Mouse (Mus musculus): ENCODE results near the gene Gm49394.

Gm49394 gene

DNA sequence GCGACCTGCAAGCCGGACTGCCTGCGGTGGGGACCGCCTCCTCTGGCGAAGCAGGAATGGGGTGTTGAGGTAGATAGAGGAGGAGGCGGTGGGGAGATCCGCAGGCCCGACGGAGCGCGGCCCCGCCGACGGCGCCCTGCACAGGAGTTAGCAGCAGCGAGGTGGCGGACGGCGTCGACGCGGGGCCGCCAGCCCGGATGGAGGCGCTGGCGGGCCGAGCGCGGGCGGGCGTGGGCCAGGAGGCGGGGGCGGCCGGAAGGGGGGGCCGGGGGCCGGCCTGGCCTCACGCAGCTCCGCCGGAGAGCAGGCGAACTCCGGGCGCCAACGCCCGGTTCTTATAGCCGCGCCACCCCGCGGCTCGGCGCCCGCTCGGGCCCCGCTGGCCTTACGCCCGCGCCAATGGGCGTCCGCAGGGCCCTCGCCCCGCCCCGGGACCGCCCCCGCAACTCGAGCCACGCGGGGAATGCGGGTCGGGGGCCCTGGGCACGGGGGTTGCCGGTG is 10.5 kb downstream of the Gm49394 start:
- in situ Hi-C loops (cut with MboI, MseI), result no loop called here

- in situ Hi-C loops (cut with MboI, MseI), result no loop called here
Observed at GRCm38 (mm10) chr7:142658681-142659180, 11.0 kb downstream of the Gm49394 start.

- in situ Hi-C loops (cut with MboI, MseI), result no loop called here
Observed at GRCm38 (mm10) chr7:142657821-142658614, 11.7 kb downstream of the Gm49394 start.

- in situ Hi-C loops (cut with MboI, MseI), result no loop called here
Observed at GRCm38 (mm10) chr7:142657341-142657791, 12.4 kb downstream of the Gm49394 start.

- in situ Hi-C loops (cut with MboI, MseI), result no loop called here
Observed at GRCm38 (mm10) chr7:142656055-142656454, 13.7 kb downstream of the Gm49394 start.

- in situ Hi-C loops (cut with MboI, MseI), result no loop called here
Observed at GRCm38 (mm10) chr7:142655633-142656032, 14.1 kb downstream of the Gm49394 start.

GRCm38 (mm10) chr7:142653726-142654125 is 16.0 kb downstream of the Gm49394 start:
- in situ Hi-C loops (cut with MboI, MseI), result no loop called here

GRCm38 (mm10) chr7:142646676-142647075 is 23.1 kb downstream of the Gm49394 start:
- in situ Hi-C loops (cut with MboI, MseI), result no loop called here

DNA sequence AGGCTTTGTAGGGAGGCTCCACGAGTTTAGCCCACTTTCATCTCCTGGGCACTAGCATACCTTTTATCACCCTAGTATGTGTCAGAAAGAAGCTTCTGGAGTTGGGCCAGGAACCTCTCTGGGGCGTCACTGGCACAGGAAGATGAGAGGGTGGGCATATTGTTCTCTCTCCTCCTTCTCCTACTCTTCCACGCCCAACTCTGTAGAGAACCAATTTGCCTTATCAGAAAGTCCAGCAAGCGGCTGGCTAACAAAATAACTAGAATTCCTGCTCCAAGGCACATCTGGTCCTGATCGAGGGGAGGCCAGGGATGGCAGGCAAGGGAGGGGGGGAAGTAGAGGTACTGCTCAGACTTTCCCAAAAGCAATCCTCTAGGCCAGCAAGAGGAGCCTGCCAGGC is 24.7 kb downstream of the Gm49394 start:
- in situ Hi-C loops (cut with MboI, MseI), result no loop called here

GRCm38 (mm10) chr7:142636178-142636577 is 33.6 kb downstream of the Gm49394 start:
- in situ Hi-C loops (cut with MboI, MseI), result no loop called here

GRCm38 (mm10) chr7:142630691-142631090 is 39.1 kb downstream of the Gm49394 start:
- in situ Hi-C loops (cut with MboI, MseI), result no loop called here

DNA sequence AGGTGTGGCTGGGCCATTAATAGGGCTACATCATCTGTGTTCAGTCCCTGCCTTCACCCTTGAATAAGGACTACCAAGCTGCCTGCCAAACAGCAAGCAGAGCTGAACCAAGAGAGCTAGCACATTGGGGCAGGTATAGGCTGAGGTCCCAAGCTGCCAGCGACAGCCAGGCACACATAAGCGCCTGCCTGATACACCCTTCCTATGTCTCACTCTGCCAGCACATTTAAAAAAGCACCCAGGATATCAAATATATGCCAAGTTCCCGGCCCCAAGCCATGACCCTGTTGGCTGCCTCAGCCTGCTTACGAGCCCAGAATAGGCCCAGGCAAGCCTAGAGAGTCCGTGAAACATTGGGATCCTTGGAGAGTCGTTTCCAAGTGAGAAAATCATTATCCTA is 39.9 kb downstream of the Gm49394 start:
- in situ Hi-C loops (cut with MboI, MseI), result no loop called here

- in situ Hi-C loops (cut with MboI, MseI), result no loop called here
Observed at GRCm38 (mm10) chr7:142622180-142622579, 47.6 kb downstream of the Gm49394 start.

- in situ Hi-C loops (cut with MboI, MseI), result no loop called here
Observed at GRCm38 (mm10) chr7:142613077-142613476, 56.7 kb downstream of the Gm49394 start.

DNA sequence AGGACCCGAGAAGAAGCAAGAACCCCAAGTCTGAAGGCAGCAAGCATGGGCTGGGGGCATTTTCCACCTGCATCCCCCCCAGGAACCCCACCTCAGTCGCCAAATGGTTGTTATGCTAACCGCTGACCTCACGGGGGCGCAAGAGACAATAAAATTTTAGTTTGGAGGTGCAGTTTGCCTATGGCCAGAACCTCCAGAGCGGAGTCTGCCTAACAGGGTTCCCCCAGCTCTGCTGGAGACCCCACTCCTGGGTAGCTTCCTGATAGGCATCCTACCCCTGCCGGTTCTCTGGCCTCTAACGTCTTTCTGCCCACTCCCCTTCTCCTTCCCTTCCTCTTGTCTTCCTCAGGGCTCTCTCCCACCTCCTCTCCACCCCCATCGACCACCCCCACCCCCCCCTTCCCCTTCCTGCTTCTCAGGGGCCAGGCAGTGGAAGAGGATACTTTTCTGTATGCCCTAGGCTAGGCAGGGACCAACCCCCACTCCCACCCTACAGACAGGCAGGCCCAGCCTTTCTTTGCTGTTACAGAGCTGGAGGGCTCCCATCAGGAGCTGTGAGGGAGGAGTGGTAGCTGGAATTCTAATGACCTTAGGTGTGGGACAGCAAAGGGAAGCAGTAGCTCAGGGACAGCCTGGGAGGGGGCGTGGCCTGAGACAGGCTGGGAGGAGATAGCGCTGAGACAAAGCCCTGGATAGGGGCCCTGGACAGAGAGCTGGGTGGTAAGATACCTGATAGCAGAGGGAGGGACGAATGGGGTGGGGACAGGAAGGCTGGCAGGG is 58.9 kb downstream of the Gm49394 start:
- in situ Hi-C loops (cut with MboI, MseI), result no loop called here

DNA sequence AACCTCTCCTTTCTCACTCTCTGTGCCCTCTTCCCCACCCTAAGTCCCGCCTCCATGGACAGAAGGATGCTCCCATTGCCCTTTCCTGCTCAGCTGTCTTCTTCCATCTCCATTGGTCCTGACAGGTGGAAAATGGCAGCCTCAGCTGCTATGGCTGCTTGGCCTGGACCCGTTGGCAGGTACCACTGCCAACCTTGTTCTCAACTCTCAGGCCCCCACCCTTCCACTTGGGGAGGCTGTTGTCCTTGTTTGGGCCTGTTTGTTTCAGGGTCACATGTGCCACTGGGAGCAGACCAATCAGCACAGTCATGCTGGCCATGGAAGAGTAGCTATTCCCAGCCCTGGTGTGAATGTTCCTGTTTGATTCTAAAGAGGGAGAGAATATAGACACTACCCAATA is 68.8 kb downstream of the Gm49394 start:
- in situ Hi-C loops (cut with MboI, MseI), result loop anchor here (10.0 kb wide), 1 partner anchor 74 kb away; no protein-coding TSS in a partner anchor

All from T-helper 1 cell (primary cell).